Mouse (Mus musculus): ENCODE results near the gene Tmc5.

Tmc5 gene

DNA sequence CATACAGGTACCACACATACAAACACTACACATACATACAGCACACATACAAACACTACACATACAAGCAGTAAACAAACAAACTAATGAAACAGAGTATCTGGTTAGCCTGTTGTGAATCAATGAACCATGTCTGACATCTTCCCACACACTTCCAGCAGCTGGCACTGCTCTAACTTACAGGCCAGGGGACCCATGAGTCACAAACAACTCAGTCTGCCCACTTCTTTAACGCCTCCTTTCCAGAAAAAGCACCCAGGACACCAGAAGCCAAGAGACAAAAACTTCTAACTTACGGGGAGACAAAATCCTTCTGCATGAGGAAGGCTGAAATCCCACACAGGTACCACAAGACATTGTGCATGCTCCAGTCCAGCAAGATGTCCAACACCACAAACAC, 94.2 kb downstream of the Tmc5 start:
- DNase-seq (ENCODE audit: low read depth in 2 of 2, low spot score in 2 of 2): no peak

DNA sequence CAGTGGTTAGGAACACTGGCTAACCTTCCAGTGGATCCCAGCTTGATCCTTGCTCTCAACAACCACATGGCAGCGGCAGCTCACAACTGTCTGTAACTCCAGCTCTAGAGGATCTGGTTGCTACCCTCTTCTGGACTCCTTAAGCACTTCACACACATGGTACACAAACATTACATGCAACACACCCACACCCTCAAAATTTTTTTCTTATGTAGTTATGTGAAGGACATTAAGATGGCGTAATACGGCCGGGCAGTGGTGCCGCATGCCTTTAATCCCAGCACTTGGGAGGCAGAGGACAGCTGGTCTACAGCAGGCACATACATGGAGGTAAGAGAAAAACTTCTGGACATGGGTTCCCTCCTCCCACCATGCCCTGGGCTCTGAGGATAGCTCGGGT, 99.0 kb downstream of the Tmc5 start:
- no peak for DNase-seq (ENCODE audit: low read depth in 2 of 2, low spot score in 2 of 2)

DNA sequence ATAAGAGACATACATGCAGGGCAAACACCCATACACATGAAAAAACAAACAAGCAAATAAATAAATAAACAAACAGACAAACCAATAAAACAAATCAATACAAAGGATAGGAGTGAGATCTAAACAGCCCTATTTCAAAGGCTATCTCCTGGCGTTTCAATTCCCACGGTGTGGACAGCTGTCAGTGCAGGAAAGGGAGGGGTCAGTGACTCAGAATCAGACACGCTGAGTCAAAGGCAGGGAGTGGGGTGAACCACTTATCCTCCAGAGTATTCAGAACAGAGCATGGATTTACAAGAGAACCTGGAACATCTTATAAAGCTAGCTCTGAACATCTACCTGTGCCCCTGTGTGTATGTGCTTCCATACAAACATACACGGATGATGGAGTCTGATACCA, 100.1 kb downstream of the Tmc5 start:
- no peak for DNase-seq (ENCODE audit: low read depth in 2 of 2, low spot score in 2 of 2)

DNA sequence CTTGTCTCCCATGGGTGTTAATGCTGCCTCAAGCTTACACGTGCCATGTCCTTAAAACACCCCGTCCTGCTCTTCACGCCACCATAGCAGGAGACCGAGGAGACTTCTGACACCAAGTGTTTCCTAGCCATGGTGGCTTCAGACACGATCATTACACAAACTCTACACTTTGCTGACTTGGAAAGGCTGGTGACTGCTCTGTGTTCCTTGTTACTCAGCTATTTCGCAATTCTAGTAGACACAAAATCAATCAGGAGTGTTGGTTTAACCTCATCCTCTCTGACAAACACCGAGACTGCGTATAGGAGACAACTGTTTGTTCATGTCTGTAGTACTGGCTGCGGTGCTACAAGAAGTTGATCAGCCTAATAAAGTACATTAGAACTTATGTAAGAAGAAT, 101.8 kb downstream of the Tmc5 start:
- DNase-seq (ENCODE audit: low read depth in 2 of 2, low spot score in 2 of 2): no peak

DNA sequence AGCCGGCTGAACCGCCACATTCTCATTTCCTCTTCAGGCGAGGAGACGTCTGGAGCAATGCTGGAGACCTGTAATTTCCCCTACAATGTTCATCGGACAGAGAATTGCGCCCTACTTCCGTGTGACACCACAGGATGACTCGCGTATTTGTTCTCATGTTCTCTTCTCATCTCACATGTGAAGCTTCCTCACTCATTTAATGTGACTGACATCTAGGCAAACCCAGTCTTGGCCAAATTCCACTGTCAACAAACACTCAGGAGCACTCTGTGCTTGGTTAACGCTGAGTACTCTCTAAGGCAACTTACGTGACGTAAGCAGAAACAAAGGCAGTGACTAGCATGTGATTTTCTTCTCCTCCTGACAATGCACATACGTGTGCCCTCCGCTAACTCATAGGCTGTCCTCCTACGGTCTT, 106.1 kb downstream of the Tmc5 start:
- no peak for DNase-seq (ENCODE audit: low read depth in 2 of 2, low spot score in 2 of 2)

DNA sequence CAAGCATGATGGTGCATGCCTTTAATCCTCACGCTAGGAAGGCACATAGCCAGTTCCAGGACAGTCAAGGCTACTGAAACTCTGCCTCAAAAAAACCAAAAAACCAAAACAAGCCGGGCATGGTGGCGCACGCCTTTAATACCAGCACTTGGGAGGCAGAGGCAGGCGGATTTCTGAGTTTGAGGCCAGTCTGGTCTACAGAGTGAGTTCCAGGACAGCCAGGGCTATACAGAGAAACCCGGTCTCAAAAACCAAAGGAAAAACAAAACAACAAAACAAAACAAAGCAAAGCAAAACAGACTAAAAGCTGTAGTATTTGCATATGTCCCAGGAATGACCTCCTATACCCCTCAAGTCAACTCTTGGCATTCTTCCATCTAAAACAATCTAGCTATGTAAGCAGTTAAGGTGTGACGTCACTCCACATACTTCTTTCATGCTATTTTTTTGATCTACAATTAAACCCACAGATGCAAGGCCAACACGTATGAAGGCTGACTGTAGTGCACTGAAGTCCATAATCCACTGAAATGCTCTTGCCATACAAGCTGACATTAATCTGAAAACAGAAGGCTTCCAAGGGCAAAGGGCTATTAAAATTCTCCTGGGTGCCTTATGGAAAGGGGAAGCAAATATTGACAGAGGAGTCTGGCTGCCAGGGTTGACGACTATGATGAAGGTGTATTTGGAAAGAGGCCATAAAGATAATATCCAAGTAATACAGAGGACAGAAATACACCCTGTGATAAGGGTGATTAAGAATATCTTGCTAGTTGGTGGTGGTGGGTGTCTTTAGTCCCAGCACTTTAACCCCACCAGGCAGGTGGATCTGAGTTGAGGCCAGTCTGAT, 107.1 kb downstream of the Tmc5 start:
- DNase-seq (ENCODE audit: low read depth in 2 of 2, low spot score in 2 of 2): no peak

DNA sequence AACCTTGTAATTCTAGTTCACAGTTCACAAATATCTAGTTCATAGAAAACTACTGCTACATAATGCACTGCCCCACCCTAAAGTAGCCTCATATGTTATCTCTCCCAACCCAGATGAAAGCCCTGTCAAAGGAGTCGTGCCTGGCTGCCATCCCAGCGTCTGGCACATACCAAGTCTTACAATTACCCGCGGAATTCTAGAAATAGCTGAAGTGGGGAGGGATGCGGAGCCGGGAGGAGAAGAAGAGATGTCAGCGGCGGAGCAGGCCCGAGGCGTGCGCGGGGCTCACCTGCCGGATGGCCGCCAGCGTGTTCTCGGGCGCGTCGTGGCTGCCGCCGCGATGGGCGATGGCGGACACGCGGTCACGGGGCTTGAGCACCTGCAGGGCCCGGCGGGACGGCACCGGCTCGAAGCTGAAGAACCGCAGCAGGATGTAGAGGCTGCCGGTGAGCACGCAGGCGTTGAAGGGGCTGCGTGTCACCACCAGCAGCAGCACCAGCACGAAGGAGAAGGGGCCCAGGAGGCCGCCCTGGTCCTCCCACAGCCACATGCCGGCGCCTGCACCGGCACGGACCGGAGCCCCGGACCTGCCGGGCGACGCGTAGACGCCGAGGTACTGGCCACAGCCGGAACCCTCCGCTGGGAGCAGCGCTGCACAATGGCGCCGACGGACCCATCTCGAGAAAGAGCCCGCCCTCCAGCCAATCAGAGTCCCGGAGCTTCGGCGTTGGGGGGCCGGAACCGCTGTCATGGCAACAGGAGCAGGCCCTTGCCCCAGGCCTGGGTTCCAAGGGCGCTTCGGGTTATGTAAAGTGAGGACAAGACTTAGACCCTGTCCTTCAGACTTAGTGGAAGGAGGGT, 108.2 kb downstream of the Tmc5 start, which contains the start of gene Gde1:
Gene Gde1 (minus strand): TSS at position 678 of the 861 bp plus-strand sequence.
- DNase-seq (ENCODE audit: low read depth in 2 of 2, low spot score in 2 of 2): peak; percentile 72 to 80

DNA sequence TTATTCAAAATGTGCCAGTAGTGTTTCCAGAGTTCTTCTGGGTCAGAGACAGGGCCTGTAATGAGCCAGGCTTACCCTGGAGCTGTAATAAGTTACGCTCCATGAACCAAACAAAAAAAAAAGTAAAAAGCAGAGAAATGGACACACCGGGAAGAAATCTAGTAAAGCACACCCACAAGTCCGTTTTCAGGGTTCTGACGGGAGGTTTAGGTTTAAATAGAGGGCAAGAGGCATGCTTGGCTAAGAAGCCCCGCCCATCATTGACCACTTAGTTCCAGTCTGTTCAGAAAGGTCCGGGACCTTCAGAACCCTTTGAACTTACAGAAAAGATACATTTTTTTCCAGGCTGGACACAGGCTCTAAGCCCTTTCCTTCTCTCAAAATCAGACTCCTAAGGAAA, 109.0 kb downstream of the Tmc5 start:
- no peak for DNase-seq (ENCODE audit: low read depth in 2 of 2, low spot score in 2 of 2)

DNA sequence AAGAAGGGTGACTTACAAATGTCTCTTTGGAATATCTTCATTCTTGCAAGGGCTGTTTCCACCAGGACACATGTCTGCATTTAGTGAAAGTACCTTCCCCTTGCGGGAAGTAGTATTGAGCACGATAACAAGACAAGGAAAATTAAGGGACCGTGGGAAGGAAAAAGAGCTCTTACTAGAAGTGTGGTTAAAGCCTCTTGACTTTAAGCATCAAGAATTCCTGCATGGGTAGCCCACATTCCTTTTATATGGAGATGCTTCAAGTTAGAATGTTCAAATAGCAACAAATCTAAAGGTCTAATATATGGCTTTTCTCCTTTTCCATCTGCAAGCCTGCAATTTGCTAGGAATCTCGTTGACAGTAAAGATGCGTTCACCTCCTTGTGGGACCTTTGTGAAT, 109.4 kb downstream of the Tmc5 start:
- no peak for DNase-seq (ENCODE audit: low read depth in 2 of 2, low spot score in 2 of 2)

DNA sequence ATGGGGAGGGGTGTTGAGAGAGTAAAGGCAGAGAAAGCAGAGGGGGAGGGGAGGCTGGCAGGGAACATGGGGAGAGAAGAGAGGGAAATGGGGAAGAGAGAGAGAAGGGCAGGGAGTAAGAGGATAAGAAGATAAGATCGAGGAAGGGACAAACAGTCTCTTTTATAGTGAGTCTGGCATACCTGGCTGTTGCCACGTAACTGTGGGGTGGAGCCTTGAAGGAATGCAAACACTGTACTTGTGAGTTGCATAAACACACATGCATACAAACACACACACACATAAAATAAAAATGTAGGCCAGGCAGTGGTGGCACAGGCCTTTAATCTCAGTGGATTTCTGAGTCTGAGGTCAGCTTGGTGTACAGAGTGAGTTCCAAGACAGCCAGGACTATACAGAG, 110.1 kb downstream of the Tmc5 start:
- DNase-seq (ENCODE audit: low read depth in 2 of 2, low spot score in 2 of 2): no peak

DNA sequence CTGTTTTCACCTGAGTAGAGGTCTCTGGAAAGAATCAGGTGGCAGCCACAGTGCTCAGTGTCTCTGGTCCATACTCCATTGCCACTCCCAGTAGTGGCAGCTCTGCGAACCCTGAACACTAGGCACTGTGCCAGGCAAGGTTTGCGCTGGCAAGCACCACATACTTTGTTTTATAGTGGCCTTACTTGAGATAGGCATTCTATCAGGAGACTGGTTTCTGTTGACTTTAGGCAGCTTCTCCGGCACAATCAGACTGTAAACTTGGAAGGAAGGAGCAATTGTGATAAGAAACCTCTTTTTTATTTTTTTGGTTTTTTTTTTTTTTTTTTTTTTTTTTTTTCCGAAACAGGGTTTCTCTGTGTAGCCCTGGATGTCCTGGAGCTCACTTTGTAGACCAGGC, 110.9 kb downstream of the Tmc5 start:
- no peak for DNase-seq (ENCODE audit: low read depth in 2 of 2, low spot score in 2 of 2)

DNA sequence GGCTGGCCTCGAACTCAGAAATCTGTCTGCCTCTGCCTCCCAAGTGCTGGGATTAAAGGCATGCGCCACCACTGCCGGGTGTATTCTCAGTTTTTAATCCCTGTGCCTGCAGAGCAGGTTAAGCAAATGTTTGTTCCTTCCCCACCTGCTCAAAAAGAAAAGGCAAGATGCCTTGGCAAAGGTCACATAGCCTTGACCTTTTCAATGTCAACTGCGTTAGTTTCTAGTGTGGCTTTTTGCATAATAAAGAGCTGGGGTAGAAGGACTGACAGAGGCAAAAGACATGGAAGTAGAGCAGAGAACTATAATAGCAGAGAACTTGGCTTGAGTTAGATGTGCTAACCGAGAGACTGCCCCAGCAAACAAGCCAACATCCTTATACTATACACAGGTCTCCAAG, 113.7 kb downstream of the Tmc5 start:
- no peak for DNase-seq (ENCODE audit: low read depth in 2 of 2, low spot score in 2 of 2)

DNA sequence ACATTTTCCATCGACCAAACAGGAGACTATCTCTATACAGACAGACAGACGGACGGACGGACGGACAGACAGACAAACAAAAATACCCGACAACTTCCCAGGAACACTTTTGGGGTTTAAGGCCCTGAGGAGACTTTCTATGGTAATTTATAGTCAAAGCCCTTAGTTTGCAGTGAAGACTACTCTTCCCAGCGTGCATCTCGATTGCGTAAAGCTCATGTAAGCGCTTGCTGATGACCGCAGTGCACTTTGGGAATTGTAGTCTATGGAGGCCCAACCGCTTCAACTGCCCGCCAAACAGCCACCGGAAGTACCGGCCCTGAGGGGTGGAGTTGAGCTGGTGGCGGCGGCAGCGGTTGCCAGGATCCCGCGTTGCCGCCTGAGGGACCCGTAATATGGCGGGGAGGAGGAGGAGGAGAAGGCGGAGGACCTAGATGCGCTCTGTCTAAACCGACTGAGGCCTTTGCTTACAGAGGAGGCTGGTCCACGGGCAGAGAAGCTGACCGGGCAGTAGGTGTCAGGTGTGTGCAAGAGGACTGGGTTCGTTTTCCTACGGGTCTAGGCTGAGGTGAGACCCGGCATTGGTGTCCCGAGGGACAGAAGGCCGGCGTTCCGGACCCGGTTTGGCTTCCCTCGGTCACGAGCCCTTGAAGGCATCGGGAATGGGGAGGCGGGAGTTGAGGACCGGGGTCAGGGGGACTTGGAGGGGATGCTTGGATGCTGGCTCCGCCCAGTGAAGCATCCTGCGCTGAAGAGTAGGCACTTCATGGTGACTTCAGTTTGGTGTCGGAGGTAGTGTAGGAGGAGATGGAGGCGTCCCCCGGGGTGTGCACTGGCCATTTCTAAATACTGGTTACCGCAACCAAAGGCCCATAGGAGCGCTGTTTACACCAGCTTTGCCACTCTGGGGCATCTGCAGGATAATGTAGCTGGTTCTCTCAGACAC, 115.4 kb downstream of the Tmc5 start, which contains the start of gene Ccp110:
Gene Ccp110 (plus strand): TSS at position 325 of the 946 bp plus-strand sequence.
- DNase-seq (ENCODE audit: low read depth in 2 of 2, low spot score in 2 of 2): peak; percentile 85 to 87

DNA sequence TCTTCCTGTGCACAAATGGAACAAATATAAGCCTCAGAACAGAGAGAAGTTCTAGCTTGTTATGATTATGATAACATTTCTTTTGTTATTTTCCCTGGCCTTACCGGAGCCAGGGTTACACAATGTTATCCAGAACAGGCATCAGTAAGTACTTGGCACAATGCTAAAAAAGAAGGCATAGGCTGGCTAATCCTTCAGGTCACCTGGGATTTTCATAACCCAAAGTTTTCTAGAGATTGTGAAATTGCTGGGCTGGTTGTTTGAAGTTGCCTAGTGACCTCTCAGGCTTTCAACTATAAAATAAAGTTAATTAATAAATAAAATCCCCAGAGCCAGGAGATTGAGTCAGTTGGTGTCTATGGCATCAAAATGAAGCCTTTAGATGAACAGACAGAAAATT, 117.8 kb downstream of the Tmc5 start:
- DNase-seq (ENCODE audit: low read depth in 2 of 2, low spot score in 2 of 2): no peak

DNA sequence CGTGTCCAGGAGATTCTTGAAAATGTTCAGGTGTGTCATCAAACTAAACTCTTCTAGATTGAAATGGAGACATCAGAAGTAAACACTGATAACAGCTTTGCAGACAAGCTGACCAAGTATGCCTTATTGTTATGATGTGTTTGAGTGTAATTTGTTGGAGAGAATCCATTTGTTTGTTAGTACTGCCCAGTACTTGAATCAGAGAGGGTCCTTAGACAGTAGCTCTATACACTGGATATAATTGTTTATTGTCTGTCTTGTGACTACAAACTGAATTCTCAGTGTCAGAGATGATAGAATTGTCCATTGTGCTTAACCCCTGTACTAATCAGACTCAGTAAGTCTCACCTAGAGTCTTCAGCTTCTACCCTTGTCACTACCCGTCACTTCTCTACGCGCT, 121.0 kb downstream of the Tmc5 start:
- DNase-seq (ENCODE audit: low read depth in 2 of 2, low spot score in 2 of 2): no peak

DNA sequence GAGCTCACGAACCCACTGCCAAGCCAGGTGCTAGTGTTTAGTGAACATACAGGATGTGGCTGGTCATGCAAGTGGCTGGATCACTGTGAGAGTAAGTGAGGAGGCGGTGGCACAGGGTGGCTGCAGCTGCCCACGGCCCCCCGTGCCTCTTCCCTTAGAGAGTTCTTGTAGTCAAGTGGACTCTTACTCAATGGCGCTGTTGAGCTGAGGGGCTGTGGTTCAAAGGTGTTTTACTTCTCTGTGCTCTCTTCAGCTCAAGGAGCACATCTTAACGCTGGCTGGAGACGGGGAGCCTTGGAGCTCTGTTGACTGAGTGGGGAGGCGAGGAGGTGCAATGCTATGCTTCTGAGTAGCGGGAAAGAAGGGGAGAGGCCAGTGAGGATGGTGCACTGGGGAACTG, 126.8 kb downstream of the Tmc5 start:
- no peak for DNase-seq (ENCODE audit: low read depth in 2 of 2, low spot score in 2 of 2)

All from CD8-positive naive resting alpha-beta T cell, adult 2 months (primary cell).